Mouse (Mus musculus) gastrocnemius, postnatal 25 days (tissue): ENCODE data around the gene Tbc1d2b. TPM values are rescaled to one million over a fixed set of nuclear protein-coding genes. Genes with fewer than 3 reads are reported as not detected.

Source experiments
- DNase-seq: peaks from one replicate; pipeline ENCODE4 v3.0.0; 2022
- total RNA-seq, 2 experiments: library from RNA; stranded (reverse); gene quantifications; 1 replicate in 1 of 2; 2 replicates in 1 of 2; pipeline ENCODE4 v1.2.3; 2021

The Tbc1d2b gene
- total RNA-seq, 2 experiments from 2014 or later: 4.7 to 8.2 TPM

DNA sequence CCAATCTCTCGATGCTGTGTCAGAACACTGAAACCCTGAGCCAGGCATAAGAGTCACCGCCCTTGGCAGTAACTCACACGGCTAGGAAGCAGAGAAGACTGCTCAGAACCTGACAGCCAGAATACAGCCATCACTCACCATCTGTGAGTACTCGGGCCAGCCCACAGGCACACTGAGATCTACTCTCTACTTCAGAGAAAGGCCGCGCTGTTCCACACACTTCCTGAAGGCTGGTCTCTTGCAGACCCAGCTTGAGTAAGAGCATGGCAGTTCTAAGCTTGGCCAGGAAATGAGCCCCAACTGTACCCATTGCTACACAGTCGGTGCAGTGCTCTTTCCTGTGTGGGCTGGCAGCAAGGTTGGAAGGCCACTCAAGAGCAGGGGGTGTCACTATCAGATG lies 27.7 kb downstream of the Tbc1d2b start:
- DNase-seq: no peak

- no peak for DNase-seq
Measured at GRCm38 (mm10) chr9:90242291-90242690, 28.3 kb downstream of the Tbc1d2b start.

DNA sequence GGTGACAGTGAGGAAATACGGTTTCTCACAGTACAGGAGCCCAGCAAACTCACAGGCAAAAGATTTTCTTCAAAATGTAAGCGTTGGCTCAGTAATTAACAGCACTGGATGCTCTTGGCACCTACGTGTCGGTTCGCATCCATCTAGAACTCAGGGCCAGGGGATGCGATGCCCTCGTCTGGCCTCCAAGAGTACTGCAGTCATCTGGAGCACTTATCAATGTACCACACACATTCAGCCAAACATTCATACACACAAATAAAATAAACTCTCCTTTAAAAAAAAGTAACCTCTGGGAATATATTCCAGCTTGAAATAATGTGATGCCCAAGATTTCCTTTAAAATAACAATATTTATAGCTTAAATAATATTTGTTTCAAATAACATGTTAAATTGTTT lies 29.0 kb downstream of the Tbc1d2b start:
- DNase-seq: no peak

DNA sequence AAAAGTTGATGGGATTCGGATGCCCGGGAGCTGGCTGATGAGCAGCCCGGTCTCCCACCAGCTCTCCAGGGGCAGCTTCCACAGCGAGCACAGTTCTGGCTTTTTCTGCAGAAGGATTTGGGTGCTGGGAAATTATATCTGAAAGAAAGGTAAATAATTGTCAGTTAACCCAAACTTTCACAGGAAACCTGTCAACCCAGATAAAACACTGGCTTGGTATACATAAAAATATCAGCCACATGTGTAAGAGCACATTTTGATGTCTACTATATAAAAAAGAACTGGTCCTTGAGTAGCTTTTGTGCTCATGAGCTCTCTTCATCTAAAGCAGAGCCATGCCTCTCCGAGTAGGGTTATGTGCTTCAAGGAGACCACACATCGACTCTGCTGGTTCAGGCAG lies 29.6 kb downstream of the Tbc1d2b start:
- DNase-seq: no peak

- no peak for DNase-seq
Measured at GRCm38 (mm10) chr9:90240560-90240959, 30.0 kb downstream of the Tbc1d2b start.

DNA sequence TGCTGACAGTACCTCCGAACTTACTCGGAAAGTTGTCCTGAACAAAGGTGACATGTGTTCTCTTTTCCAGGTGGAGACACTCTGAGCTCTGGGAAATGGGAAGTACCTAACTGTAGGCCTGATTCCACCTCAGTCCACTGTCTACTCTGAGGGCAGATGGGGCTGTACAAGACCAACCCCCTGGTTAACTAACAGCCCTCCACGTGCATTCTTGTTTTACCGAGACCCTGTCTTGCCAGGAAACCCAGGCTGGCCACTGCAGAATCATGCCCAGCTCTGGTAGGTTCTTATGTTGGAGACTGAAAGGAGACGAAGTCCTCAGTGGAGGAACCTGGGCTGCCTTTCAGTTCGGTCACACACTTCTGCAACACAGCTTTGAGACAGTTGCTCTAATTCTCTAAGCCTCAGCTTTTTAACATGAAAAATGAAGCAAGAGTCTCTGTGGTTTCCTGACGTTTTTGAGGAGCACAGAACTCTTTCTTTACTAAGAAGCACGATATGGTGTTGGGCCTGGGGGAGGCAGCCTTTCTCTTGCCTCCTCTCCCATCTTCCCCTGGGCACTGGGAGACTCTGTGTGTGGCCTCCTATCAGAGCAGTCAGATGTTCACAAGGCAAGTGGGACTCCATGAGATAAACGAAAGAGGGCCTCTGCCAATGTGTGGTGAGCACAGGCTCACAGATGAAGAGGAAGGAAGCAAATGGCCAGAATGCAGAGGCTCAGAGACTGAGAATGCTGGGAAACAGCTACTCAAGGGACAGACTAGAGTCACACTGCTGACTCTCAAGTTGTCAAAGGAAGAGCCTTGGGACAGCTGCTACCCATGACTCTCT lies 33.2 kb downstream of the Tbc1d2b start:
- DNase-seq: no peak

DNA sequence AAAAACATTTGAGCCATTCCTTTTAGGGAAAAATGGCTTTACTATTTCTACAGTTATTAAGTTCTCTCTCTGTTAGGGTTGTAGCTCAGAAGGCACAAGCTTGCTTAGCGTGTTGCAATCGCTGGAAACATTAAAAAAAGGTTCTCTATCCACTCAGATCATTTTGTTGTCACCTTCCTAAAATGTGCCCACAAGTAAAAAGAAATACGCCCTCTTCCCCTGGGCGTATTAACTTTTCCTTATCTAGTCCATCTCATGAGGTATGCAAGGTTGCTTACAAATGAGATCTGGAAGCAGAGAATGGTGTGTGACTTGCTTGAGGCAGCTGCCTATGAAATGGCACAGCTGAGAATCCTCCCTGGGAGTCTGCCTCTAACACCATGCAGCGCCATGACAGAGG lies 33.8 kb downstream of the Tbc1d2b start:
- DNase-seq: no peak

- no peak for DNase-seq
Measured at GRCm38 (mm10) chr9:90235258-90235882, 35.2 kb downstream of the Tbc1d2b start.

DNA sequence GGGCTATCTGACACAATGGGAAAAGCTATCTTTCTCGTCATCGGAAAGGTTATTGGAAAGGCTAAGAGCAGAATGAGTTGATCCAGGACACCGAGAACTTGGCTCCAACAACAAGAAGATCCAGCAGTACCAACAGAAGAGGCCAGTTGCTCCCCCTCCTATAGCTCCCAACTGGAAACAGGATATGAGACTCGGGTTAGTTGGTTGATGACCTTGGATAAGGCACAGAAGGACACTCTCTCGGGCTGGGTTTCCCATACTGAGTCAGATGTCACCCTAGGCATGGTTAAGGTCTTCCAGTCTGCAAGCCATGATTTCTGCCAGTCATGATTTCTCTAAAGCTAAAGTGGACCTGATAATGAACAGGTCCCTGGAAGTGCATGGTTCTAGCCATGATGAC lies 35.8 kb downstream of the Tbc1d2b start:
- no peak for DNase-seq

GRCm38 (mm10) chr9:90233906-90234419 lies 36.6 kb downstream of the Tbc1d2b start:
- DNase-seq: no peak

DNA sequence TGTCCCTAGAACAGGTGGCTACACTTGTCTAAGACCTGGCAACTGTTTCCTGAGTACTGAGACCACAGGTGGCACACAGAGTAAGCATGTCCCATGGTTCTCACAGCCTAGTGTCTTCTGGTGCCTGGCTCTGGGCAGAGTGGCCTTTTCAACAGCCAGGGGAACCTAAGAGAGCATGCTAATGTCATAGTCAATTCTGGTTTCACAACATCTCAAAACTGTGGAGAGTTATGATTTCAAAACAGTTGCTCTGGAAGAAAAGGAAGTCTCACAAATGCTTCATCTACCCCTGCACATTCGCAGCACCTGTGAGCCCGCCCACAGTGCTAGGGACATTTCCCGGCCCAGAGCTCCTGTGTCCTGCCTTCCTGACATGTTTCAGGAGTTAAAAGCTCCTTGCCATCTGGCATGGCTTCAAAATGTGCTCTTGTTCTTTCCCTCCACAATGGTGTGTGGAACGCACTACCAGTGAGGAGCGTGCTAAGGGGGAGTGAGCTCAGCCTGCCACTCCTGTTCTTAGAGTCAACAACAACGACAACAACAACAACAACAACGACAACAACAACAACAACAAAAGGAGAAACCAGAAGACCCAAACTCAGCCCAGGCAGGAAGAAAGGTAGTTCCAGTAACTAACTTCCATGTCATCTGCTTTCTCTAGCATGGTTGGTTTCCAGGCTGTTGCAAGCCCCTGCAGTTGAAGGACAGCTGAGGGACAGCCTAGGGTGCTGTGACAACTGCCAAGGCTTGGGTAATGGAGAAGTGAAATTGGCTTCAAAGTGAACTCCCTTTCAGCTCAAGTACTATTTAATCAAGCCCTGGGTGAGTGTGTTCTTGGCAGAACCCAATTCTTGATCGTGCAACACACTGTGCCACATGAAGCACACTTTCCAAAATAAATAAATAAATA lies 37.6 kb downstream of the Tbc1d2b start:
- DNase-seq: no peak

DNA sequence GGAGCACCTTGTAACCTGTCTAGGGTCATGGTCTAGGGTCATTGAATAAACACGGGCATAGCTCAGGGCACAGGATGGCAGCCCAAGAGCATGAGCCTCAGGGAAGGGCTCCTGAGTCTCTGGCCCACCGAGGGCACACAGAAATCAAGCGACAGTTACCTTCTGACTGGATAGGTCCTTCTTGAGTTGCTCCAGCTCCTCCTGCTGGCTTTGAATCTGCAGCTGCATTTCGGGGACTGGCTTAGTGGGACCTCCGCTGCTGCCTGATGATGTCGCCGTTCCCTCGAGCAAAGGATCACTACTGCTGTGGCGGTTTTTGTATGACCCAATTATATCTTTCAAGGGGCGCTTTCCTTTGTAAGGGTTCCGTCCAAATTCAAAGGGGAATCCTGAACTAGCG lies 43.4 kb downstream of the Tbc1d2b start:
- no peak for DNase-seq

- no peak for DNase-seq
Measured at GRCm38 (mm10) chr9:90226742-90227096, 43.9 kb downstream of the Tbc1d2b start.

DNA sequence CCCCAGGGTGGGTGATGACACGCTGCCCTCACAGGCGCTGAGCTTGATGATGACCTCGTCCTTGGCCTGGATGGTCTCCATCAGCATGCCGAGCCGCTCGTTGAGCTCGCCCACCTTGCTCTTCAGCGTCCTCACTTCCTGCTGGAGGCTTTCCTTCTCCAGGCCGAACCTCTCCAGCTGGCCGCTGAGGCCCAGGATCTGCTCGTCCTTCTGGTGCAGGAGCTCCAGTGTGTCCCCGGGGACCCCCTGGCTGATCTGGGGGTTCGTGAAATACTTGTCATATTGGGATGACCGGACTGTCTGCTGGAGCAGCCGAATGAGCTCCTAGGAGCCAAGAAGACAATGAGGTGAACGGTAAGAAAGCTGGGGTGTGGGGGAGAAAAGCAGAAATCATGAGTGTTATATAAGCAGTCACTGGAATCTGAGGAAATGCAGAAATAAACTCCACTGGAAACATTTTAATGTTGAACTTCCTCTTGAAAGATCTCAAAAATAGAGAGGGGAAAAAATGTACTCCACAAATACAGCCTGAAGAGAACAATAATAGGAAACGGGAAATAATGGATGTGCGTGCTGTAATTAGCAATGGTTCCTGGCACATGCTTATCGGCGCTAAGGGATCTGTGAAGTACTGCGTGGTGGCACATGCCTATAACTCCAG lies 44.4 kb downstream of the Tbc1d2b start:
- DNase-seq: no peak

- no peak for DNase-seq
Measured at GRCm38 (mm10) chr9:90222275-90222674, 48.3 kb downstream of the Tbc1d2b start.

DNA sequence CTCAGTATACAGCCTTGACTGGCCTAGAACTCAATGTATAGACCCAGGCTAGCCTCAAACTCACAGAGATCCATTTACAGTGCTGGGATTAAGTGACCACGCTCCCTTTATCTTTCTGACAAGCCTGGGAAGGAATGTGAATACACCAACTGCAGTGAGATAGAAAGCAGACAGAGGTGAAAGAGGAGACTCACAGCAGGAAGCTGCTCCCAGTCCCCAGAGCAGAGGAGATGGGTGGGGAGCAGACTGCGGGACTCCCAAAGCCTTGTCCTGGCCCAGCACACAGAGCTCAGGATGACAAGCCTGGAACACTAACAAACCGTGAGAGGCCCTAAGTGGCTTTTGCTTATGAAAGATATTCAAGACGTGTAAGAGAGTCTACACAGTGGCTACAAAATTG lies 53.1 kb downstream of the Tbc1d2b start:
- DNase-seq: no peak

- DNase-seq: no peak
Measured at GRCm38 (mm10) chr9:90216259-90217001, 54.2 kb downstream of the Tbc1d2b start.

DNA sequence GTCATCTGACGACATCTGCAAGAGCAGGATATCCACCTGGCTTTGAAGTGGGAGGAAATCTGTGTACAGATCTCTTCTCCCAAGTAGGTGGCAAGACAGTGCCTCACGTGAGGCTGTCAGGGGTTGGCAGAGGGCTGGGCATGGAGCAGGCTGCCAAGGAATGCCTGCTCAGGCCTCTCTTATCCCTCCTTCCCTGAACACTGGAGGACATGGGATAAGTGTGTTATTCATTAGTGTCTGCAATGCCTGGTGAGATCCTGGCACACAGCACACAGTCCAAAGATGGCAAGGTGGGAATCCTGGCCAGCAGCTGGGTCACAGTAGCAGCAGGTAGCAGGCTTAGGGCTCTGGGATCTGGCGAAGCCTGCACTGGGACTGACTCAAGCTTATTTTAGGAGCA lies 57.5 kb downstream of the Tbc1d2b start:
- no peak for DNase-seq

DNA sequence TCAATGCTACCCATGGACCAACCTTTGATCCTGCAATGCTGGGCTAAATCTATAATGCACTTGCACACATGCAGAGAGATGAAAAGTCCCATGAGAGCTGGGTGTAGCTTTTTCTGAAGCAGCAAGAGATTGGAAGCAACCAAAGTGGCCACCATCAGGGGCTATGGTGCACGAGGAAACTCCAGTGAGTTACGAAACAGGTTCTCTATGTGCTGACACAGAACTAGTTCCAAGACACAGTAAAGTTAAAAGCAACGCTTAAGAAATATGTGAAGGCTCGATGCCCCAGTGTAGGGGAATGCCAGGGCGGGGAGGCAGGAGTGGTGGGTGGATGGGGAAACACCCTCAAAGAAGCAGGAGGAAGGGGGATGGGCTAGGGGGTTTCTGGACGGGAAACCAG lies 61.9 kb downstream of the Tbc1d2b start:
- DNase-seq: no peak

GRCm38 (mm10) chr9:90207808-90208207 lies 62.8 kb downstream of the Tbc1d2b start:
- DNase-seq: no peak

GRCm38 (mm10) chr9:90206500-90206899 lies 64.1 kb downstream of the Tbc1d2b start:
- DNase-seq: peak; percentile 62
